In the genomic region with DNA sequence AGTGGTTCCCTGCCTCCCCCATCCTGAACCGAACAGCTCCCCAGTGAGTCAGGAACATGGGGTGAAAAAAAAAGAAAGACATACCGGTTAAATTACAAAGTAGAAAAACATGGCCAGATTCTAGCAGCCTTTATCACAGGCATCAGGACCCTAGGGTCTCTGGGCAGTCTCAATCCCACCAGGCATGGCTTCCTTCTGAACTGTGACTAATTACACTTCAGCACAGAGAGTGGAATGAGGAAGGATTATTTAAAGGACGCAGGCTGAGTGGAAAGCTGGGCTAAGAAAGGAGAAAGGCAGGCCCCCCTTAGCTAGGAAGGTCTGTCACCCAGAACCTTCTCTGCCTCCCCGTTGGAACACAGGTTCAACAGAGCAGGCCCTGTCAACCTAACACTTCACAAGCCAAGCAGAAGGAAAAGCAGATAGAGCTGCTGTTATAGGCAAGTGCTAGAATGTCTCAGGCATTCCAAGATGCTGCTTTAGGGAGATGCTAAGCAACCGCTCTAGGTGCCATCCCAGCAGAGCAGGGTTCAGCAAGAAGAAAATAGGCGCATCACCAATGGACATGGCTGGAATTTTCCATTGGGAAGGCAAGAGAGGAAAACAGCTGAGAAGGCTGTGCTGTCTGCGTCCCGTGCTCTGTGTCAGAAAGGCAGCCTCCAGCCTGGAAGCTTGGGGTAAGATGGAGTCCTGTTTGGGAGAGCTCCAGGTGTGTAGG, we compare ENCODE assay signal across 8 mouse cellular contexts. TPM values are rescaled to one million over a fixed set of nuclear protein-coding genes. Genes with fewer than 3 reads are reported as not detected.
DNase-seq lines count a peak whose midpoint lies in the region; ATAC-seq lines count a peak whose summit lies in the region.
"Had no signal": no experiment of that assay in that cellular context is flagged by ENCODE, and none has a peak within 500 bp of the region (broad histone marks: within the 10 kb centered on the region; RNA-seq: fewer than 3 reads in every experiment).

No protein-coding gene starts in this region.

- peak overlapping the region; percentile 77 for H3K27ac ChIP-seq in embryonic facial prominence, embryonic 15.5 days (replicated peaks)
- 0 out of 2 replicates have a peak overlapping the region, but pooled peaks have one; percentile 22 for H3K27ac ChIP-seq in limb, embryonic 11.5 days (replicated peaks; ENCODE audit: low read depth, low read length)
- peak overlapping the region; percentile 94 for H3K27ac ChIP-seq in stomach, embryonic 16.5 days (ENCODE audit: low read length)

- peak overlapping the region; percentile 10 for H3K4me3 ChIP-seq in megakaryocyte, embryonic 14.5 days (replicated peaks)
- H3K4me3 ChIP-seq in embryonic facial prominence, embryonic 15.5 days (replicated peaks), result no peak overlapping the region
- H3K4me3 ChIP-seq in limb, embryonic 11.5 days (ENCODE audit: low read depth, low read length), result no peak overlapping the region
- no peak overlapping the region for H3K4me3 ChIP-seq in stomach, embryonic 16.5 days (replicated peaks; ENCODE audit: low read length)
- H3K4me3 ChIP-seq: myocyte had no signal

- peaks cover 97% of the 10 kb centered on the region for H3K4me1 ChIP-seq in megakaryocyte, embryonic 14.5 days
- H3K4me1 ChIP-seq in embryonic facial prominence, embryonic 15.5 days, result peaks cover 87% of the 10 kb centered on the region
- H3K4me1 ChIP-seq in limb, embryonic 11.5 days (ENCODE audit: control insufficient read depth, insufficient read depth, low read length), result peaks cover 71% of the 10 kb centered on the region
- H3K4me1 ChIP-seq in stomach, embryonic 16.5 days (ENCODE audit: control insufficient read depth, insufficient read depth, low read length), result peaks cover 86% of the 10 kb centered on the region

- no peaks in the 10 kb centered on the region for H3K27me3 ChIP-seq in megakaryocyte, embryonic 14.5 days (replicated peaks)
- no peaks in the 10 kb centered on the region for H3K27me3 ChIP-seq in embryonic facial prominence, embryonic 15.5 days
- no peaks in the 10 kb centered on the region for H3K27me3 ChIP-seq in limb, embryonic 11.5 days (ENCODE audit: control insufficient read depth, insufficient read depth, low read length)
- no peaks in the 10 kb centered on the region for H3K27me3 ChIP-seq in stomach, embryonic 16.5 days (ENCODE audit: control insufficient read depth, insufficient read depth, low read length)

- H3K9ac ChIP-seq in embryonic facial prominence, embryonic 15.5 days, result no peak overlapping the region
- no peak overlapping the region for H3K9ac ChIP-seq in limb, embryonic 11.5 days (ENCODE audit: low read length)
- H3K9ac ChIP-seq in stomach, embryonic 16.5 days (ENCODE audit: low read length), result peak overlapping the region; percentile 29; the same call in 1 of the 2 replicates

- 36% methylated on average over 8 of the region's 8 CpGs for WGBS in embryonic facial prominence, embryonic 15.5 days
- WGBS in limb, embryonic 11.5 days, result 38% methylated on average over 8 of the region's 8 CpGs
- WGBS in stomach, embryonic 16.5 days, result 44% methylated on average over 8 of the region's 8 CpGs

- no peak for DNase-seq in limb, embryonic 11.5 days (ENCODE audit: low spot score)
- DNase-seq in frontal cortex, postnatal 14 days (ENCODE audit: low spot score in 2 of 2), result no peak
- no peak for DNase-seq in thymus, adult 18-20 months

- H3K4me2 ChIP-seq in embryonic facial prominence, embryonic 15.5 days (replicated peaks), result no peak overlapping the region
- no peak overlapping the region for H3K4me2 ChIP-seq in limb, embryonic 11.5 days (ENCODE audit: low read depth, severe bottlenecking)
- no peak overlapping the region for H3K4me2 ChIP-seq in stomach, embryonic 16.5 days (ENCODE audit: low read depth, low read length)

- no peaks in the 10 kb centered on the region for H3K9me3 ChIP-seq in megakaryocyte, embryonic 14.5 days
- no peaks in the 10 kb centered on the region for H3K9me3 ChIP-seq in embryonic facial prominence, embryonic 15.5 days (replicated peaks)
- H3K9me3 ChIP-seq in limb, embryonic 11.5 days (ENCODE audit: control insufficient read depth, low read length), result no peaks in the 10 kb centered on the region
- H3K9me3 ChIP-seq in stomach, embryonic 16.5 days (replicated peaks; ENCODE audit: control insufficient read depth, low read length), result no peaks in the 10 kb centered on the region

- peaks cover 96% of the 10 kb centered on the region for H3K36me3 ChIP-seq in megakaryocyte, embryonic 14.5 days (replicated peaks; ENCODE audit: low read length)
- H3K36me3 ChIP-seq in embryonic facial prominence, embryonic 15.5 days, result peaks cover 13% of the 10 kb centered on the region
- peaks cover 6% of the 10 kb centered on the region; the same call in 1 of the 2 replicates for H3K36me3 ChIP-seq in limb, embryonic 11.5 days (ENCODE audit: control insufficient read depth, insufficient read depth, low read length)
- no peaks in the 10 kb centered on the region for H3K36me3 ChIP-seq in stomach, embryonic 16.5 days (ENCODE audit: control insufficient read depth, insufficient read depth, low read length)

- ATAC-seq in megakaryocyte, adult 5-6 weeks (ENCODE audit: poor library complexity, severe bottlenecking), result no peak
- ATAC-seq in embryonic facial prominence, embryonic 15.5 days (ENCODE audit: insufficient number of reproducible peaks, low FRiP score, low TSS enrichment, low read depth), result no peak
- ATAC-seq in limb, embryonic 11.5 days (ENCODE audit: insufficient number of reproducible peaks, low FRiP score, low TSS enrichment, low read depth), result no peak
- no peak for ATAC-seq in stomach, embryonic 16.5 days (ENCODE audit: insufficient read depth, low FRiP score)

RNA-seq across cellular contexts. Expression of a gene that starts 22.5 kb away (rescaled TPM):
- polyA plus RNA-seq in megakaryocyte, embryonic 14.5 days (2012; ENCODE audit: insufficient read depth, low replicate concordance), result 41.0 and 57.7 TPM in 2 replicates
- total RNA-seq in megakaryocyte, adult 5-6 weeks (2015), result 26.9 and 37.5 TPM in 2 replicates
- total RNA-seq in megakaryocyte, adult 5-6 weeks (2017), result 26.7 and 28.3 TPM in 2 replicates
- polyA plus RNA-seq in embryonic facial prominence, embryonic 15.5 days (2015; fragmentation: Nextera tagmentation; extraction: Ambion mirVana), result 50.4 and 50.9 TPM in 2 replicates
- polyA plus RNA-seq in limb, embryonic 11.5 days (2014; fragmentation: Nextera tagmentation; extraction: Ambion mirVana), result 43.5 and 46.9 TPM in 2 replicates
- 45.1 and 45.3 TPM in 2 replicates for polyA plus RNA-seq in stomach, embryonic 16.5 days (2015; fragmentation: Nextera tagmentation; extraction: Ambion mirVana)

Comparison
In these comparisons a context has a peak if more than half of its experiments do, and no peak if none do; other contexts are left out.
1. H3K27ac ChIP-seq: peak in every context shown above with its lines; median percentile 94 in stomach, embryonic 16.5 days; 77 in embryonic facial prominence, embryonic 15.5 days; 22 in limb, embryonic 11.5 days.